Mouse (Mus musculus) limb, embryonic 10.5 days (tissue): ENCODE data around the gene Fam126a. TPM values are rescaled to one million over a fixed set of nuclear protein-coding genes. Genes with fewer than 3 reads are reported as not detected.

Experiments
- polyA plus RNA-seq: library from polyadenylated mRNA; unstranded; fragments of >200 nt; fragmentation: Nextera tagmentation; extraction: Ambion mirVana; gene quantifications from 2 replicates; pipeline ENCODE4 v1.2.1, GENCODE M21; 2016

Gene Fam126a
- polyA plus RNA-seq, 1 experiment from 2014 or later: 23.3 TPM

Other genes starting within 250 kb of the Fam126a start
- gene Pus7, start 247.0 kb downstream of the Fam126a start, polyA plus RNA-seq: 41.0 and 49.3 TPM in 2 replicates
- 33.9 and 41.7 TPM in 2 replicates for gene Rint1, start 243.0 kb downstream of the Fam126a start, polyA plus RNA-seq
- gene Tomm7, start 186.5 kb downstream of the Fam126a start, polyA plus RNA-seq: 140 and 161 TPM in 2 replicates
- gene Klhl7, start 69.9 kb upstream of the Fam126a start, polyA plus RNA-seq: 46.8 and 51.1 TPM in 2 replicates
- gene Nupl2, start 134.3 kb upstream of the Fam126a start, polyA plus RNA-seq: 20.2 and 22.0 TPM in 2 replicates